Mouse (Mus musculus): ENCODE data around the gene Arhgef10l. TPM values are rescaled to one million over a fixed set of nuclear protein-coding genes. Genes with fewer than 3 reads are reported as not detected.

The Arhgef10l gene
- polyA plus RNA-seq, 1 experiment from 2014 or later: 13.4 TPM

- Histone ChIP-seq H3K4me3 (ENCODE audit: low read depth, low read length) (no peak overlapping the region), H3K36me3 (ENCODE audit: control insufficient read depth, insufficient read depth, low read length) (no peaks in the 10 kb centered on the region), H3K27ac (replicated peaks; ENCODE audit: low read depth, low read length) (no peak overlapping the region), H3K9ac (ENCODE audit: low read depth, low read length) (no peak overlapping the region), H3K9me3 (ENCODE audit: control insufficient read depth, low read length) (no peaks in the 10 kb centered on the region), H3K27me3 (replicated peaks; ENCODE audit: control insufficient read depth, insufficient read depth, low read length) (no peaks in the 10 kb centered on the region), H3K4me1 (ENCODE audit: control insufficient read depth, insufficient read depth, low read length) (peaks cover 11% of the 10 kb centered on the region), H3K4me2 (ENCODE audit: low read depth, low read length) (no peak overlapping the region)
- ATAC-seq (ENCODE audit: low read depth) (no peak), DNase-seq (ENCODE audit: low spot score) (no peak)
- WGBS: 72% methylated on average over 5 of the region's 5 CpGs
These were observed 23.1 kb upstream of the Arhgef10l start for GRCm38 (mm10) chr4:140688826-140689425.

DNA sequence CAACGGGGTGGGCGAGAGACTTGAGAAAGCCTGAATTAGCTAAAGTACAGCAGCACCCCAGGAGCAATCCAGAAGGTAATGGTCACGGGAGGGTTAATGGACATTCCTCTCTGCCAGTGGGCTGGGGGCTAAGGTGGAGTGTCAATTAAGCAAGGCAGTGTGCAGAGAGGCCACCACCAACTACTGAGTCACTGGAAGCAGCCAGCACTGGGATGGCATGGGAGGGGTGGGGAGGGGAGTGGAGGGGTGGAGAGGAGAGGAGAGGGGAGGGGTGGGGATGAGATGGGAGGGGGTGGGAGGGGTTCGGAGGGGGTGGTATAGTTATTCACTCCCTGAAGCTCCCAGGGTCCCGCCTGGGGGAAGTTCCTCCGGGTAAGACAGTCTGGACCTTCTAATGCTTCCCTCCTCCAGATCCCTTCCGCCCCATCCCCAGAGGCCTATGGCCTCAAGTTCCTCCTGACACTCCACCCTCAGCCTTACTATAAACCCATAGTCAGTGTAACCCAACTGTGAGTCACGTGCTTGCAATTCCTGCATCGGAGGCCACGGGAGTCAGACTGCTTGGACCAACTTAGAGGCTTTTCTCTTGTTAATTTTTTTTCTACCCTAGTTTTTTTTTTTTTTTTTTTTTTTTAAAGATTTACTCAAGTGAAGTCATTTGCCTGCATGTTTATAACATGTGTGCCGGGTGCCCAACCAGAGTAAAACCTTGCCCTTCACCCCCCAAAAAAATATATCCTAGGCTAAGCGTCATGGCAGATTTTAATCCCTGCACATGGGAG lies 22.4 kb upstream of the Arhgef10l start:
- no peak overlapping the region for H3K27ac ChIP-seq (replicated peaks; ENCODE audit: low read depth, low read length)
- no peaks in the 10 kb centered on the region for H3K9me3 ChIP-seq (ENCODE audit: control insufficient read depth, low read length)
- no peak overlapping the region for H3K4me2 ChIP-seq (ENCODE audit: low read depth, low read length)
- H3K4me1 ChIP-seq (ENCODE audit: control insufficient read depth, insufficient read depth, low read length): peaks cover 12% of the 10 kb centered on the region
- no peak overlapping the region for H3K4me3 ChIP-seq (ENCODE audit: low read depth, low read length)
- no peak overlapping the region for H3K9ac ChIP-seq (ENCODE audit: low read depth, low read length)
- ATAC-seq (ENCODE audit: low read depth) (no peak), DNase-seq (ENCODE audit: low spot score) (peak; percentile 29)
- WGBS: 54% methylated on average over 10 of the region's 12 CpGs
- H3K36me3 ChIP-seq (ENCODE audit: control insufficient read depth, insufficient read depth, low read length): no peaks in the 10 kb centered on the region
- H3K27me3 ChIP-seq (replicated peaks; ENCODE audit: control insufficient read depth, insufficient read depth, low read length): no peaks in the 10 kb centered on the region

DNA sequence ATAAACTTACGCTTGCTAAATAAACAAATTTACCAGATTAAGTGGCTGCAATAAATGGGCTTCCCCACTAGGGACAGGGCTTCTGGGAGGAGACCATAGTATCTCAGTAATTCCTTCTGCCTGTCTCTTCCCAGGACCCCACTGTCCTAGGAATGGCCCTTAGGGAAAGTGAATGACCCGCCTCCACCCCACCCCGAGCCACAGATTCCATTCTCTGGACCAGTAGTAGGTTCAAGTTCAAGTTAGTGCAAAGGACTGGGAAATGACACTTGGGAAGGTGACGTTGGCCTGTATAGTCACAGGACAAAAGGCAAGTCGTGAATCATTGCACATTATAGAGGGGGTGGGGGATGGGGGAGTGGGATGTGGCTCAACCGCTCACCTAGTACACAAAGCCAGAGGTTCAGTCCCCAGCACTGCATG lies 19.1 kb upstream of the Arhgef10l start:
- Histone ChIP-seq H3K9ac (ENCODE audit: low read depth, low read length) (peak overlapping the region; percentile 15; the same call in 1 of the 2 replicates), H3K4me2 (ENCODE audit: low read depth, low read length) (peak overlapping the region; percentile 39), H3K36me3 (ENCODE audit: control insufficient read depth, insufficient read depth, low read length) (no peaks in the 10 kb centered on the region), H3K4me1 (ENCODE audit: control insufficient read depth, insufficient read depth, low read length) (peaks cover 12% of the 10 kb centered on the region), H3K27me3 (replicated peaks; ENCODE audit: control insufficient read depth, insufficient read depth, low read length) (no peaks in the 10 kb centered on the region), H3K4me3 (ENCODE audit: low read depth, low read length) (no peak overlapping the region), H3K9me3 (ENCODE audit: control insufficient read depth, low read length) (no peaks in the 10 kb centered on the region), H3K27ac (replicated peaks; ENCODE audit: low read depth, low read length) (no peak overlapping the region)
- 38% methylated on average over 6 of the region's 6 CpGs for WGBS
- DNase-seq (ENCODE audit: low spot score): no peak
- no peak for ATAC-seq (ENCODE audit: low read depth)

- ATAC-seq (ENCODE audit: low read depth): peak; percentile 67
- Histone ChIP-seq H3K27ac (replicated peaks; ENCODE audit: low read depth, low read length) (no peak overlapping the region), H3K27me3 (replicated peaks; ENCODE audit: control insufficient read depth, insufficient read depth, low read length) (no peaks in the 10 kb centered on the region), H3K4me3 (ENCODE audit: low read depth, low read length) (no peak overlapping the region), H3K4me2 (ENCODE audit: low read depth, low read length) (peak overlapping the region; percentile 39), H3K4me1 (ENCODE audit: control insufficient read depth, insufficient read depth, low read length) (peaks cover 12% of the 10 kb centered on the region), H3K9me3 (ENCODE audit: control insufficient read depth, low read length) (no peaks in the 10 kb centered on the region), H3K36me3 (ENCODE audit: control insufficient read depth, insufficient read depth, low read length) (no peaks in the 10 kb centered on the region), H3K9ac (ENCODE audit: low read depth, low read length) (peak overlapping the region; percentile 15; the same call in 1 of the 2 replicates)
- 4% methylated on average over 16 of the region's 16 CpGs for WGBS
- DNase-seq (ENCODE audit: low spot score): peak; percentile 73
These were observed 18.5 kb upstream of the Arhgef10l start for GRCm38 (mm10) chr4:140684141-140684871.

DNA sequence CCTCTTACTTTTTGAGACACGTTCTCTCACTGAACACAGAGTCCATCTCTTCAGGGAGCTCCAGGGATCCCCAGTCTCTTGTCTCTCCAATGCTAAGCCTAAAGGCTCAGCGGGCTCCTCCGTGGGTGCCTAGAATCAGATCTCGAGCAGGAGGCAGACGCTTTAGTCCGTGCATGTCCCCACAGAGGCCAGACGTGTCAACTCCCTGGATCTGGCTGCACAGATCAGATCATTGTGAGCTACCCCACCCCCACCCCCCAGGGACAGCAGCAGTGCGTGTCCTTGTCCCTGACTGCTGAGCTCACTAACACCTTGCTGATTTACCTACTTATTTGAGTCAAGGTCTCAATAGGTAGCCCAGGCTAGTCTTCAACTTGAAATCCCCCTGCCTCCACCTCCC lies 17.8 kb upstream of the Arhgef10l start:
- Histone ChIP-seq H3K4me2 (ENCODE audit: low read depth, low read length) (no peak overlapping the region; the same call in 1 of the 2 replicates), H3K36me3 (ENCODE audit: control insufficient read depth, insufficient read depth, low read length) (no peaks in the 10 kb centered on the region), H3K4me3 (ENCODE audit: low read depth, low read length) (no peak overlapping the region), H3K9me3 (ENCODE audit: control insufficient read depth, low read length) (no peaks in the 10 kb centered on the region), H3K4me1 (ENCODE audit: control insufficient read depth, insufficient read depth, low read length) (peaks cover 12% of the 10 kb centered on the region), H3K27me3 (replicated peaks; ENCODE audit: control insufficient read depth, insufficient read depth, low read length) (no peaks in the 10 kb centered on the region), H3K9ac (ENCODE audit: low read depth, low read length) (no peak overlapping the region), H3K27ac (replicated peaks; ENCODE audit: low read depth, low read length) (no peak overlapping the region)
- ATAC-seq (ENCODE audit: low read depth): no peak
- WGBS: 18% methylated on average over 8 of the region's 8 CpGs
- no peak for DNase-seq (ENCODE audit: low spot score)

GRCm38 (mm10) chr4:140680731-140681397 lies 15.1 kb upstream of the Arhgef10l start:
- Histone ChIP-seq H3K27me3 (replicated peaks; ENCODE audit: control insufficient read depth, insufficient read depth, low read length) (no peaks in the 10 kb centered on the region), H3K27ac (replicated peaks; ENCODE audit: low read depth, low read length) (no peak overlapping the region), H3K9ac (ENCODE audit: low read depth, low read length) (no peak overlapping the region), H3K4me2 (ENCODE audit: low read depth, low read length) (no peak overlapping the region), H3K9me3 (ENCODE audit: control insufficient read depth, low read length) (no peaks in the 10 kb centered on the region), H3K4me3 (ENCODE audit: low read depth, low read length) (no peak overlapping the region), H3K36me3 (ENCODE audit: control insufficient read depth, insufficient read depth, low read length) (no peaks in the 10 kb centered on the region), H3K4me1 (ENCODE audit: control insufficient read depth, insufficient read depth, low read length) (peaks cover 12% of the 10 kb centered on the region)
- DNase-seq (ENCODE audit: low spot score) (no peak), ATAC-seq (ENCODE audit: low read depth) (no peak)
- WGBS: 53% methylated on average over 8 of the region's 8 CpGs

DNA sequence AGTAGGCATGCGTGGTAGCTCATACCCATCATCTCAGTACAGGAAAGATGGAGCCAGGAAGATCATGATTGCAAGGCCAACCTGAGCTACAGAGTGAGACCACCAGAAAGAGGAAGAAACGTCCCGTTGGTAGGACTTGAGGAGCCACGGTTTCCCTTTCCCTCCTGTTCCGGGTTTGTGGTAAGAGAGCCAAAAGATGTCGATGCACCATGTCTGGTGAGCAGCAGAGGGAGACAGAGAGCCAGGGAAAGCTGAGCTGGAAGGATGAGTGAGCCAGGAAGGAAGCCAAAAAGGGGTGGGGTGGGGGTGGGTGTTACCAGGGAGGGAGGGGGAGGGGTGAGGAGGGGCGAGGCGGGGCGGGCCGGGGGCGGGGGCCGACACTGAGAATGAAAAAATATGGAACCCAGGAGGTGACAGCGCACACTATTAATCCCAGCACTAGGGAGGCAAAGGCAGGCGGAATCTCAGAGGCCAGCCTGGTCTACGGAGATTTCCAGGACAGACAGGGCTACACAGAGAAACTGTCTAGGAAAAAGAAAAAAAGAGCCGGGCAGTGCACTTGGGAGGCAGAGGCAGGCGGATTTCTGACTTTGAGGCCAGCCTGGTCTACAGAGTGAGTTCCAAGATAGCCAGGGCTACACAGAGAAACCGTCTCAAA lies 14.0 kb upstream of the Arhgef10l start:
- ATAC-seq (ENCODE audit: low read depth) (no peak; the same call in 1 of the 2 replicates), DNase-seq (ENCODE audit: low spot score) (peak; percentile 82)
- Histone ChIP-seq H3K4me1 (ENCODE audit: control insufficient read depth, insufficient read depth, low read length) (peaks cover 10% of the 10 kb centered on the region), H3K27ac (replicated peaks; ENCODE audit: low read depth, low read length) (no peak overlapping the region), H3K4me3 (ENCODE audit: low read depth, low read length) (no peak overlapping the region), H3K9me3 (ENCODE audit: control insufficient read depth, low read length) (no peaks in the 10 kb centered on the region), H3K36me3 (ENCODE audit: control insufficient read depth, insufficient read depth, low read length) (no peaks in the 10 kb centered on the region), H3K9ac (ENCODE audit: low read depth, low read length) (no peak overlapping the region; the same call in 1 of the 2 replicates), H3K4me2 (ENCODE audit: low read depth, low read length) (peak overlapping the region; percentile 13; the same call in 1 of the 2 replicates), H3K27me3 (replicated peaks; ENCODE audit: control insufficient read depth, insufficient read depth, low read length) (no peaks in the 10 kb centered on the region)
- 24% methylated on average over 18 of the region's 18 CpGs for WGBS

DNA sequence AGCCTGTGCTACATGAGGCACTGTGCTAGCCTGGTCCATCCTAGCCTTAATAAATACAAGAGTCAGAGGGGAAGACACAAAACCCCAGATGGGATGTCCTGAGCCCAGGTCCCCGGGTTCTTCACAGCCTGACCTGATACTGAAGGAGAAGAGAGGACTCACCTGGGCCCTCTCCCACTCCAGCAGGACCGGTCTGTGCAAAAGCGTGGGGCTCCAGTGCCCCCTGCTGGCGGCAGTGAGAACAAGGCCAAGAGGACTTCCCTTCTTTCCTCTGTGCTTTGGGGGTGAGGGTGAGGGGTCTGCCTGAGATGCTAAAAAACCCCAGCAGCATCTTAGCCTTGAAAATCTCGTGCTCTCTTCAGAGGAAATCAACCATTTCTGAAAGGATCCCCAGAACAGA lies 13.2 kb upstream of the Arhgef10l start:
- no peak overlapping the region for H3K9ac ChIP-seq (ENCODE audit: low read depth, low read length)
- H3K36me3 ChIP-seq (ENCODE audit: control insufficient read depth, insufficient read depth, low read length): no peaks in the 10 kb centered on the region
- WGBS: 12% methylated on average over 5 of the region's 5 CpGs
- H3K4me1 ChIP-seq (ENCODE audit: control insufficient read depth, insufficient read depth, low read length): peaks cover 2% of the 10 kb centered on the region; the same call in 1 of the 2 replicates
- no peaks in the 10 kb centered on the region for H3K9me3 ChIP-seq (ENCODE audit: control insufficient read depth, low read length)
- no peak overlapping the region for H3K4me3 ChIP-seq (ENCODE audit: low read depth, low read length)
- no peaks in the 10 kb centered on the region for H3K27me3 ChIP-seq (replicated peaks; ENCODE audit: control insufficient read depth, insufficient read depth, low read length)
- no peak overlapping the region for H3K27ac ChIP-seq (replicated peaks; ENCODE audit: low read depth, low read length)
- no peak overlapping the region for H3K4me2 ChIP-seq (ENCODE audit: low read depth, low read length)
- DNase-seq (ENCODE audit: low spot score) (no peak), ATAC-seq (ENCODE audit: low read depth) (0 out of 2 replicates have a peak, but pooled peaks have one; percentile 24)
